Mouse (Mus musculus) megakaryocyte progenitor cell, adult 5-6 weeks (primary cell): Measurements from ENCODE around the gene Dok3. TPM values are rescaled to one million over a fixed set of nuclear protein-coding genes. Genes with fewer than 3 reads are reported as not detected.

Source experiments
- ATAC-seq: replicated peaks from 2 replicates; pipeline ENCODE4 v1.8.0; 2016; ENCODE audit warnings: mild to moderate bottlenecking, moderate TSS enrichment, inconsistent platforms; ENCODE audit not compliant: poor library complexity
- total RNA-seq, 2 experiments: library from RNA; stranded (forward) in 1 of 2; stranded (reverse) in 1 of 2; fragments of 157-497, 149-512 nt in 1 of 2; fragments of 200-1000 nt in 1 of 2; gene quantifications; 2 replicates each; pipeline versions ENCODE4 v1.2.3 to v1.2.4; 2015 to 2017

Gene Dok3
- total RNA-seq, 2 experiments from 2014 or later = 18.1 to 31.2 TPM

DNA sequence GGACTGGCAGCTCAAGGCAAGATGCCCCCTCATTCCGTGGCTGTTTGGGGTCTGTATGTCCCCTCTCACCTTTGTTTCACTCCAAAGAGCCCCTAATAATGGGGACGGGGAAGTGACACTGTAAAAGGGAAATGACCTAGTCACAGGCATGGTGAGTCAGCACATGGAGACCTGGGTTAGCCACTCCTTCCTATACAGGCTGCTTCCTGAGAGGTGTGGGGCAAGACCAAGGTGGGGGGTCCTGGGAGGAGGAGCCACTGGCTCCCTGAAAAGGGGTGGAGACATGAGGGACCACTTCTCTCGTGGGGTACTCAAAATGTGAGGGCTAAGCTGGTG lies 18.8 kb downstream of the Dok3 start:
- peak; percentile 45 for ATAC-seq

DNA sequence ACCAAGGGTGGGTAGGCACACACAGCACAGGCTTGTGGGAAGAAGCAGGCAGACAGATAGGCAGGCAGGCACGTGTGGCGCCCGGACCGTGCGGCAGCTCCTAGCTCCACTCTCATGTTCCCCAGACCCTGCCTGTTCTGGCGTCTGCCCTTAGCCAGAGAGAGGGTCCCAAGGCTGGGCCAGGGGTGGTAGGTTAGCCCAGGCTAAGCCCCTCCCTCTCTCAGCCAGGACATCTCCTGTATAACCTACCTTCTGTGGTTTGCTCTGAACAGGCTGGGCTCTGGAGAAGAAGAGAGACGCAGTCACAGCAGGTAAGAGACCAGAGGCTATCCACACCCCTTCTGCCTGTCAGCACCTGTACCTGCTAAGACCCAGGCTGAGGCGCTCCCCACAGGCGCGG lies 20.6 kb downstream of the Dok3 start:
- ATAC-seq = no peak

DNA sequence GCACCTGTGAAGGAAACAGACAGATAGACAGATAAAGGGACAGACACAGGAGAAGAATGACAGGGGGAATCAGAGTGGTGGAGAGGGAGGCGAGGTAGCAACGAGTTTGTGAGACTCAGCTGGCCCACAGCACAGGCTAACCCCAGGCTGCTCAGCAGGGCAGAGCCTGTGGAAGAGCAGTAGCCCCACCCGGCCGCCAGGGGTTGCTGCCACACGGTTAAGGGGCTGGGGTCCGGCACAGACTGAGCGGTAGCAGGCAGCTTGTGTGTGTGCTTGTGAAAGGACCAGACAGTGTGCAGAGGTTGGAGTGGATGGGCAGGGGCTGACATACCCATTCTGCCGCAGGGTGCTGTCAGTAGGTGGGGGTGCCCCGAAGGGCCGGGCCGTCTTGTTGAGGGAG lies 21.2 kb downstream of the Dok3 start:
- ATAC-seq = peak; percentile 33

DNA sequence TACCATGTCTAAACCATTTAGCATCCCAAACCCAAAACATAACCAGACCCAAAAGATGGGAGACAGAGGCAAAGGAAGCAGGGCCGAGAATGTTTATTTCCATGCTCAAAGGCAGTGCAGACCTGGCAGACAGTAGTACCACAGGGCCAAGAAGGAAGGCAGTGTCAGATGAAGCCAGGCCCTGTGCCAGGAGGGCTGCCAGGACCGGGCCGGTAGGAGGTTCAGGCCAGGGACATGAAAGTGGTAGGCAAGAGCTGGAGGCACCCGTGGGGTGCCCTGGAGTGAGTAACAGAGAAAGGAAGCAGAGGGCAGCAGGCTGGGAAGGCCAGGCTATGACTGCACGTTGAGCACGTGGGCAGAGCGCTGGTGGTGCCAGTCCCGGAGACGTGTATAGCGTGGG lies 22.4 kb downstream of the Dok3 start:
- ATAC-seq = no peak

DNA sequence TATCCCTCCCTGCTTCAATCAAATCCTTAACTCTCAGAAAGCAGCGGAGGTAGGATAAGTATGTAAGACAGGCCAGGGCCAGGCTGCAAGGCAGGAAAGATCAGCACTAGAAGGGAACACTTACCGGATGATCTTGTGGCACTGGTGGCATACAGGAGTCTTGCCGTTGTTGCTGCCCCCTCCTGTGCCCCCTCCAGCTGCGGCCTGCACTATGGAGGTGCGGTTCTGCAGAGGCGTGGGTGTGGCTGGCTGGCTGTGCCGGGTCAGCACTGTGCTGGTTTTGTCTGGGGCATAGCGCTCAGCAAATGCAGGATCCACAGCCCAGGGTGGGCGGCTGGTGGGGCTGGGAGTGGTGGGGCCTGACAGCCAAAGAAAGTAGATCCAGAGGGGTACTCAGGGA lies 23.3 kb downstream of the Dok3 start:
- ATAC-seq = no peak

DNA sequence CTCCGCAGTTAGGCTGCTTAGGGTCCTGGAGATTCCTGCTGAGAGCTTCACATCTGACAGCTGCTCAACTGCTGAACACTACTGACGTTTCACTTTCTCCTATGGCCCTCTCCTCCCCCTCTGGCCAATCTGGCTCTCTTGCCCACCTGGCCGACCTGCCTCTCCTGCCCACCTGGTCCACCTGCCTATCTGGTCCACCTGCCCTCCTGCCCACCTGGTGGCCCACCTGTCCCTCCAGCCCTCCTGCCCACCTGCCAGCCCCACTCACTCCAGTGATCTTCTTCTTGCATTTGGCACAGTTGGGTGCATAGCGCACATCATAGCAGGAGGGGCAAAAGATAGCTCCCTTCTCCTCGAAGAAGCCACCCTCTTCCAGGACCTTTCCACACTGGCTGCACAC lies 24.7 kb downstream of the Dok3 start:
- no peak for ATAC-seq

DNA sequence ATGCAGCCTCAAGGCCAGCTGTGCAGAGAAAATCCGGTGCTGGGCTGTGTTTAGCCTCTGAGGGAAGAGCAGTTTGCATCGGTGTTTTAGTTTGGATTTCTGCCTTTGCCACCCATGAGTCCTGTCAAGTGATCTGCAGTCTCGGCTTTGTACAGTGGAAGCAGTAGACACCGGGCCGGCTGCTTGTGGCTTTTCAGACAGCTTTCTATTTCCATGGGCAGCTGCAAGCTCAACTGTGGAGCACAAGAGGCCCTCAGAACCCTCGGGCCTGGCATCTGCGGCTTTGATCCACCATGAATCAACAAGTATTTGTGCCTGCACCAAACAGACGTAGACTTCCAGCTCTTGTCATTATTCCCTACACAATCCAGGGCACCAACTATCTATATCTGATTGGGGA lies 26.7 kb downstream of the Dok3 start:
- ATAC-seq = no peak

DNA sequence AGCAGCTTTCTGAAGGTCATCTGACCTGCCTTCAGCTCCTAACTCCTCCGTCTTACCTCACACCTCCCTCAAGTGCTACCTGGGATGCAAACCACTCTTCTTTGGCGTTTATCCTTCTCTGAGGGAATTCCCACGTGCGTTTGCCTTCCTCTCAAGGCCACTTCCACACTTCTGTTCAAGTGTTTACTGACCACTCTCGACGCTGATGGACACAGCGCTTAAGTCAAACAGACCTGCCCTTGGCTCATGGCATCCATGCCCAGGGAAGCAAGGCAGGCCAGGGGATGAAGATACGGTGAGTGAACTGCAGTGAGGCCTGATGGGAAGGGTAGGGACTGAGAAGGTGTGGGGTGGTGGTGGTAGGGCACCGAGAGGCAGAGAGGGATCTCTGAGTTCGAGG lies 28.5 kb downstream of the Dok3 start:
- ATAC-seq = no peak

DNA sequence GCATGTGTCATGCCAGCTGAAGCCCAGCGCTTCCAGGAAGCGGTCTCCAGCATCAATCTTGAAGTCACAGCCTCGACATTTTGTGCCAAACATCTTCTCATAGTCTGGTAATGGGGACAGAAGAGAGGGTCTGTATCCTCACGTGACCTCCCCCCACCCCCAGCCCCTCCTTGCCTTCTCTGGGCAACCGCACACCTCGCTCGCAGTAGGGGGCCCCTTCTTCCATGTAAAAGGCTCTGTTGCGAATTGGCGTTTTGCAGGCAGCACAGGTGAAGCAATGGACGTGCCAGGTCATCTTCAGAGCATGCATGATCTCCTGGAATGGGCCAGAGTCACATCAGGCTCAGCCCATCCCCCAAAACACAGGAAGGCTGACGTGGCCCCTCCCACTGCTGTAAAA lies 30.2 kb downstream of the Dok3 start:
- ATAC-seq = no peak

DNA sequence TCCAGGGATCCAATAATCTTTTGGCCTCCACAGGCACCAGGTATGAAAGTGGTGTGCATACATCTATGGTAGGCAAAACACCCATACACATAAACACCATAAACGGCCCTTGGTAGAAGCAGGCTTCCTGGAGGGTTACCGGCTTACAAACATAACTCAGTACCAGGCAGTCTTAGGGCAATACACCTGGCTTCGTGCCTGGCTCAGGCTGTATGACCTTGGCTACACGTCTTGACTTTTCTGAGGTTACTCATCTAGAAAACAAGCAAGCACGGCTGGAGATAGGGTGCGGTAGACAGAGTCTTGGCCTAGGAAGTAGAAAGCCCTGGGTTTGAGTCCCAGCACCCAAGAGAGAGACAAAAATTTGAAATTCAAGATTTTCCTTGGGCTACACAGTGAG lies 32.4 kb downstream of the Dok3 start:
- ATAC-seq = no peak

DNA sequence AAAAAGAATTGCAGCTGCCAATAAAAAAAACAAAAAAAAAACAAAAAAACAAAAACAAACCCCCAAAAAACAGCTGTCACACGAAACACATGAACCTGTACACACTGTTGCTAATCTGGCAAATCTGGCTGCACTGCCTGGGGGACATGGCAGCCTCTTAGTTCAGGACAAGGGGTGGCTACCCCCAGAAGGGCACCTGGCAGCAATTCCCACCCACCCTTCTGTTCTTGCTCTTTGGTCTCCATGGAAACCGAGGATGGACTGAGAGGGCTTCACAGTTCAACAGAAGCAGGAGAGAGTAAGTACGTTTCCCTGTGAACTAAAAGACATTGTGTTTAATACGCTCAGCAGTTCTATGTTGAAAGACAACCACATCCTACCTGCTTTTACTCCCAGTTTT lies 33.4 kb downstream of the Dok3 start:
- ATAC-seq = no peak

DNA sequence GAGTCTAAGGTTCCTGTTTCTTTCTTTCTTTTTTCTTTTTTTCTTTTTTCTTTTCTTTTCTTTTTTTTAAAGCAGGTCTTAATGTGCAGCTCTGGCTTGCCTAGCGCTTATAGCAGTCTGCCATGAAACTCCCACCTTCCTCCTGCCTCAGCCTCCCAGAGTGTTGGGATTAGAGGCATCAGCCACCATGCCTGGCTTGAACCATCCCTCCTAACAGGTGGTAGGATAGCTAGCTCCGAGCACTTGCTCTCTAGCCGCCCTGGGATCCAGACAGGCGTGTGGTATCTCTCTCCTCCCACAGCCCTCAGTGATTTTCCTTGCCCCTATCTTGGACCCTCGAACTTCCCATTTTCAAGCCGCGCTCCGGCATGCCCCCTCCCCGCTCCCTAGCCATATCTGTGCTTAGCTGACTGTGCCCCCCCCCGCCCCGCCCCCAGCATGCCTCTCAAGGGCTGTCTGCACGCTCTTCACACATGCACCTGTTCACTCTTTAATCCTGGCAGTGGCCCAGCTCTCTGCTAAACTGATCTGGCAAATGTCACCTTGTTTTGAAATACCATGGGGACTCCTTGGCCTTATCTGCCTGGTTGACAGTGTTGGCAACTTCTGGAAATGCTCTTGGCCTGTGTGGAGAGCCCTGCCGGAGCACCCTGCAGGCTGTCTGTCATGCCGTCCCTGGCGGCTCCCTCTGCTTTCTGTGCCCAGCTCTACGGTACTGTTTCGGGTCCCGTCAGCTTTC lies 34.0 kb downstream of the Dok3 start:
- ATAC-seq = peak; percentile 91

DNA sequence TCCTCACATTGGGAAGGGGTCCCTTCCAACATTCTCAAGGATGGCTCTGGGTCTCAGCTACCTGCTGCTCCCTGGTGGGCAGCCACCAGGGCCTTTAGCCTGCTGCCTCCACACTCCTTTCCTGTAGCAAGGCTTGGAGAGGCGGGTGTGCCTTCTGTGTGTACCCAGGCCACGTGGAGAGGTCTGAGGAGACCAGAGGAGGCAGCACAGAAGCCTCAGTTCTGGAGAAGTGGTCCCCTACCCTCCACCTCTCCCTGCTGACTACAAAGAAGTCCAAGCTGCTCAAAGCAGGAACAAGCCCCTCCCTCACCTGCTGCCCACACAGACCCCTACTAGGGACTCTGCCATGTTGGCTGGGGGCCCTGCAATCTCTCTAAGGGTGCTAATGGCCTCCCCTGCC lies 34.8 kb downstream of the Dok3 start:
- ATAC-seq = no peak

DNA sequence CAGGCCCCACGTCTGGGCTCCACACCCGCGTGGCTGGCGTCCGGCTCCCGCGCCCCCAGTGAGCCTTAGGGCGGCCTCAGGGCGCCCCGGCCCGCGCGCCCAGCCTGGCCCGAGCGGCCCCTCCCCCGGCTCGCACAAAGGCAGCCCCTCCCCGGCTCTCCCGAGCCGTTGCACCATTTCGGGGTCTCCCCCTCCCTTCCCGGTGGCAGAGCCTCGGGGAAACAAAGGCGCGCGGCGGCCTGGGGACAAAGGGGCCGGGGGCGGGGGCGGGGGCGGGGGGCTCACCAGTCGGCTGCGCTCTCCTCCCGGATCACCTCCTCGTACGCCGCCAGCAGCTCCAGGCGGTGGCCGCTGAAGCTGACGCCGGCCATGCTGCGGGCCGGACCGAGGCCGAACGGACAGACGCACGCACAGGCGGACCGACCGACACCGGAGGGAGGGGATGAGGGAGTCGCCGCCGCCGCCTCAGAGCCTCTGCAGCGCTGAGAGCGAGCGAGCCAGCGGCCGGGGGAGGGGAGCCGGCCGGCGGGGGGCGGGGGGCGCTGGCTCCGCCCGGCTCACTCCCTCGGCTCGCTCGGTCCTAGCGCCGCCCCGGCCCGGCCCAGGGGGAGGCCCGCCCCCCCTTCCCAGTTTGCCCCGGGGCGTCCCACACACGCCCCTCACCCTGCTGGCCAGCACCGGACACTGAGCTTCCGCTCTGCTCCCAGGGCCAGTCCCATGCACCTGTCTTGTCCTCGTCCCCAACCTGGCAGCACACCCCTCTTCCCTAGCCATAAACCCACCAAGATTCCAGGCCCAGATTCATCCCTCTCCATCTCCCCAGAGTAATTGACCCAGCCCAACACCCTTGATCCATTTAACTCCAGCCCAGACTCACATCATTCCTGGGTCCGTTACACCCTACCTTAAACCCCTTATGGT lies 41.3 kb downstream of the Dok3 start, which contains the start of gene Dbn1:
Dbn1 (minus strand) TSS at position 534 of the 921 bp plus-strand sequence.
- 0 out of 2 replicates have a peak, but pooled peaks have one; percentile 3 for ATAC-seq

DNA sequence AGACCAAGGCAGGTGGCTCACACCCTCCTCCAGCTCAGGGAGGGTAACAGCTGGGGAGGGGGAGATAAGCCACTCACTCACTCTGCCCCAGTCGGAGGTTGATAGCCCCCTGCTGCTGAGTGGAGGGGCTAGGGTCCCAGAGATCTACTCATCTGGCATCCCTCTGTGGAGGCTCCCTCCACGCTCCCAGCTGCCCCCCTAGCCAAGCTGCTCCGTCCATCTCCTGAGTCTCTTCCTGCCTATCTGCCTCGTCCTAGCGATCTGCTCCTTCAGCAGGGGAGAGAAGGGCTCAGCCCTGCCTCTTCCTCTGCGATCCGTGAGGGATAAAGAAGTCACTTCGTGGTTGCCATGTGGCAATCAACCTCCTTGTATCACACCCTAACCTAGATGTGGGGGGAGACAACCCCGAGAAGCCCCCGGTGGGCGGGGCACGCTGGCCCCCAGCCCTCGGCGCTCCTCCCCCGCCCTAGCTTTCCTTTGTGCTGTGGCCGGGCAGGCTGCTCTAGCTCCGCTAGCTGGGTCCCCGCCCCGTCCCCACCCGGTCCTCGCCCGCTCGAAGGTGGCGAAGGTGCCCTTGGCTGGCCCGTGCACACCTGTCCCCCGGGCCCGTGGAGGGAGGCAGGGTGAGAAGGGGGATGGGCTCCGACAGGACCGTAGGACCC lies 42.0 kb downstream of the Dok3 start:
- peak; percentile 29 for ATAC-seq

DNA sequence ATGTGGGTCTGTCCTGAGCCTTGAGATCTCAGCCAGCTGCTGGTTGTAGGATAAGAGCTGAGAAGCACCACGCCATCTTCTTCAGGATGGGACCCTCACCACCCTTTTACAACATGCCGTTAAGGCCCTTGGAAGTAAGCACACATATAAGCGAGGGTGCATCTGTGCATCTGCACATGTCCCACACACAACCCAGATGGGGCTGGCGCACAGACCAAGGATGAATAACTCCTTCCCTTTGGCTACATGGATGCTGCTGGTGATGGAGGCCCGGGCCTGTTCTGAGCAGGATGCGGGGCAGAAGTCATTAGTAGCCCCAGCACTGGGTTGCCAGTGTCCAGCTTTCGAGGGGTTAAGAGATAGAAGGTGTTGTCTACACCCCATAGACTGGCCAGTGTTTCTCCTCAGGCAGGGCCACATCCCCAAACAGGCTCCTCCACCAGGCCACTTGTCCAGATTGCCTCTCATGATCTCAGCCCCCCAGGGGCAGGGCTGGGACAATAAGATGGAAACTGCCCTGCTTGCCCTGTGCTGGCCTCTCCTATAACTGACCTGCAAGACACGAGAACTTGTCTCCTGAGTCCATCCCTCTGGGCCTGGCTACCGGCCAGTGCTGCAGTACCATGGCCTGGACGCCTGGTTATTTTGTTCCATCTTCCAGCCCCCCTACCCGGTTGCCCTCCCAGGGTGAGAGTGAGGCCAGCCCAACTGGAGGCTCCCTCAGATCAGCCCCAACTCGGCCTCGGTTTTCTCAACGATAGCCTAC lies 42.9 kb downstream of the Dok3 start:
- no peak for ATAC-seq

DNA sequence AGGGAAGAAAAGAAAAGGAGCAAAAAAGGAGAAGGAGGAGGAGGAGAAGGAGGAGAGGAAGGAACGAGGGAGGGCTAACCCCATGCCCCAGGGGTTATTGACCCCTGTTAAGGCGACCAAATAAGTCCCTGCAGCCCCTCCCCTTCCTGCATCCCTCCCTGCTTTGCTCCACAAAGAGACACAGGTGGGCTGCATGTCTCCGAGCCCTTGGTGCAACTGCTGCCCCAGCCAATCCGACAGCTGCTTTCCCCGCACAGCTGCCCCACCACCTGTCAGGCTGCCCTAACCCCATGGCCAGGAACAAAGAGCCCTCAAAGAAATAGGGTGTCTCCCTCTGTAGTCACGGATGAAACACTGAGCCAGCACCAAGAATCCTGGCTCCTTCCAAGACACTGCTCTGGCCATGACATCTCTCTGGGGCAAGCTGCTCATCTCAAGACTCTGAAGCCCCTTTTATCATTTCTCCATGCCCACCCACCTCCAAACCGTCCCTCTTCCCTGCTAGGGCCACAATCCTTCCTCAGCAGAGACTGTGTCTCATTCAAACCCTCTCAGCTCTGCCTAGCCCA lies 44.5 kb downstream of the Dok3 start:
- no peak for ATAC-seq

DNA sequence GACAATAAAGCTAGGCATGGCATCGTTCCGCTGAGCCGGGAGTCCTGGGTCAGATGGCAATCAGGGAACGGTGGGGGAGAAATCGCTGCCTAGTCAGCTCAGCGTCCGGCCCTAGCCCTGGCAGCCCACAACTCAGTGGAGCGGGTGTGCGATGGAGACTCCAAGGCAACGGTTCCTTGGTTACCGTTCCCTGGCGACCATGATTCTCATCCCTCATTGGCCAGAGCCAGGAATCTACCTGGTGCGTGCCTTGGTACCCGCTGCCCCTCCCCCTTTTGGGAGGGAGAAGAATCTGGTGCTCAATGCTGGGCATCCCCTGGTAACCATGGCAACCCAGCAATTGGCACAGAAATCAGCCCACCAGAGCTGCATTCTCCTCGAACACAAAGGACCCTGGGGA lies 45.5 kb downstream of the Dok3 start:
- no peak for ATAC-seq

DNA sequence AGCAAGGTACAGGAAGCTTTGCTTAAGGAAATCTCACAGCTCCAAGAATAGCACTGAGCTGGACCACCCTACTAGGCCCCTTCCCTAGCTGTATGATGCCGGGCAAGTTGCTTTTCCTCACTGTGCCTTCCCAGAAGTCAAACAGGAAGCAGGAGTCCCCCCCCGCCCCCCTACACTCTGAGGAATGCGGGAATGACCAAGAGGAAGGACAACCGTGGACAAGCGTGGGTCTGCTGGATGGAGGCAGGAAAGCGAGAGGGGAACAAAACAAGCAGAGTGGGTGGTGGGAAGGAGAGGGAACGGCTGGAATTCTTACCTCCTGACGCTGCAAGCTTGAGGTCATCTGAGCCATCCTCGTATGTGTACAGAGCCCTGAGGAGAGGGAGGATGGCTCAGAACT lies 46.0 kb downstream of the Dok3 start:
- no peak for ATAC-seq

DNA sequence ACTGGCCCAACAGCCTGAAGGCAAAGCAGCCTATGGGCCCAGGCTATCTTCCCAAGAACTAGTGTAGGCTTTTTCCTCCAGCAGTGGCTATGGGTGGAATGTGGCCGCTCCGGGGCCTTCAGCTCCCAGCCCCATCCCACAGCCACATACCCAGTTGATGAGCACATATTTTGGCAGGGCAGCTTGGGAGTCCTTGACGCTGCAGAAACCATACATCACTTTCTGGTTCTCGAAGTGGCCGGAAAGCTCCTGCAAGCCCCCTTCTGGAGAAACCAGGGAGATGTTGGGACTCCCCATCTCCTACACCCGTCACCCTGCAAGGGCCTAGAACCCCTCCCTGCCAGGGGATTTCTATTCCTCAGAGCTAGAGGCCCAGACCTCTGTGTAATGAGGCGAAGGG lies 46.6 kb downstream of the Dok3 start:
- ATAC-seq = no peak

DNA sequence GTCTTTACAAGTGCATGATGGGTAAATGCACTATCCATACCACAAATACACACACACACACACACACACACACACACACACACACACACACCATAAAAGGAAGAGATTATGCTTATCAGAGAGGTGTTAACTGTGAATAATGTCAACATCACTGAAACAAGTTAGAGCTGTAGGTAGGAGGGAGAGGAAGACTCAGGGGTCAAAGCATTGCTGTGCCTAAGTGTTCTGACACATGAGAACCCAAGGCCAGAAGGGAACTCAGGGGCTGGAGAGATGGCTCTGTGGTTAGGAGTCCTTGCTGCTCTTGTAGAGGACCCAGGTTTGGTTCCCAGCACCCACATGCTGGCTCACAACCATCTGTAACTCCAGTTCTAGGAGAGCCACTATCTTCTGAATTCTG lies 49.2 kb downstream of the Dok3 start:
- no peak for ATAC-seq
